Mouse (Mus musculus): ENCODE results near the gene 4930415L06Rik.

4930415L06Rik gene

DNA sequence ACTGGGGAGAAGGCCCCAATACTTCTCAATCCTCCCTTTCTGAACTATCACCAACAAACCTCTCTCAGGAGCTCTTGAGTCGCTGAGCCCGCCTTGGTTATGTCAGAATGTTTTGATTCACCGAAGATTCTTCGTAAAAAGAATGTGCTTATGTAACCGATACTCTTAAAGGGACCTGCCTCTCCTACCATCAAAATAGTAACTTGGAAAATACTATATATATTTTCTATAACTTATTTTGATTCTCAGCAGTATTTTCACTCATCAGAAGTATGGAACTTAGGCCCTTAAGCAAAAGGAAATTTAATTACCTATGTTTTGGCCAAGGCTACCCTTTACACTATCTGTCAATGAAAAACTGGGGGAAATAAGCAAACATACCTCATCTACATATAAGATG lies at the start of gene 4930415L06Rik:
4930415L06Rik (minus strand) TSS at position 101 of the 400 bp plus-strand sequence.
- no peak for DNase-seq (ENCODE audit: low spot score)

DNA sequence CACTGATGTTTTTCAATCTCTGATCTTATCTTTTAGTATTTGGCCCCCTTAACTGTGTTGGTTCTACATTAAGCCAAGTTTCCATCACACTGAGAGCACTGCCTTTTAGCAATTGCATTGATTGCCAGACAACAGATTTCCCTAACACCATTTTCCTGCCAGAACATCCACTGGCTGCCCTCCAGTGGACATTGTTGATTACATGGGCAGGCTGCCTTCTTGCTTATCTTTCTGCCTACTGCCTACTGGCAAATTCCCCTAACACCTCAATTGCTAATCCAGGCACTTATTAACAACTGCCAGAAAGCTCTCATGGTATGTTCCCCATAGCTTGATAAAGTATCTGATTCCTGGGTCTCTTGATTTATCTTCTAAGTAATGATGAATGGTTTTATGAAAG lies 46.0 kb upstream of the 4930415L06Rik start:
- DNase-seq (ENCODE audit: low spot score) = no peak

DNA sequence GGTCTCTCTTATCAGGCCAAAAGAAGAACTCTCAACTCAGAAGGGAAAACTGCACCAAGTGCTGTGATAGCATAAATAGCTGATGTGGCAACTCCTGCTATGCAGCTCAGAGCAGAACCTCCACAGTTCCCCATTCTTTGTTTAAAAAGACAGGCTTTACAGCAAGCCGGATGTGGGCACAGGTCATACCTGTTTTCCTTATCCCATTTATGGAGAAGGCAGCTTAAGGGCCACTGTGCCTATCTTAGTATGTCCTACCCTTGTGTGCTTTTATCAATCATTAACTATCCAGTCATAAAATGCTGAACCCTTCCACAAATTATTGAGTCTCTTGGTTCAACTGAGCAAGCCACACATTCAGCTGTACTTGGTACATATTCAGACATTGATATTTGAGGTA lies 27.8 kb downstream of the 4930415L06Rik start:
- no peak for DNase-seq (ENCODE audit: low spot score)
